Mouse (Mus musculus) kidney, adult 2 months (tissue): Measurements from ENCODE around the gene Mxra7.

Experiments
- CTCF ChIP-seq: fragments of 200-500 bp; conservative IDR thresholded peaks from 2 replicates; pipeline ENCODE4 v1.5.1; 2011; ENCODE audit warnings: low read depth, mild to moderate bottlenecking, control low read depth, low read length, moderate library complexity, mixed read lengths; ENCODE audit not compliant: insufficient read depth, insufficient read length
- POLR2A ChIP-seq: fragments of 200-500 bp; IDR thresholded peaks from one replicate; pipeline ENCODE4 v1.6.1; 2011; ENCODE audit warnings: low read depth, low read length, control low read depth

DNA sequence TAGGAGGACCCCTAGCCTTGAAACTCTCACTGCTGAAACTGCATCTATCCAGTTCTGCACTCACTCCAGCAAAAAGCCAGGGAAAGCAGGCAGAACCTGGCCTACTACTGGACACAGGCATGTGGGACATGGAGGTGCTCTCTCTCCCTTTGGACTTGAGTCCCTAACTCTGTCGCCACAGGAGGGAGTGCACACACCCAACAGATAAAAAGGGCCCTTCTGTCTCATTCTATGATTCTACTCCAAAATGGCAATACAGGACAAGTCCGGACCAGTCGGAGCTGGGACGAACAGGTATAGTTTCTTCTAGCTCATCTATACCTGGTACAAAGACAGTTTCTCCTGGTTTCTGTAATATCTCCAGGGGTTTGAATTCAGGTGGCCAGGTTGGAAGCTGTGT, 12.9 kb upstream of the Mxra7 start:
- TF ChIP-seq CTCF: no peak
- no peak for TF ChIP-seq POLR2A
